Mouse (Mus musculus) CD4-positive, CD25-positive, alpha-beta regulatory T cell, adult 2 months (primary cell): ENCODE data around the gene Smim23.

Experiments used
- DNase-seq: peaks from one replicate; pipeline ENCODE4 v3.0.0-alpha.2; 2012; ENCODE audit warnings: low read depth, low spot score

Gene Smim23

DNA sequence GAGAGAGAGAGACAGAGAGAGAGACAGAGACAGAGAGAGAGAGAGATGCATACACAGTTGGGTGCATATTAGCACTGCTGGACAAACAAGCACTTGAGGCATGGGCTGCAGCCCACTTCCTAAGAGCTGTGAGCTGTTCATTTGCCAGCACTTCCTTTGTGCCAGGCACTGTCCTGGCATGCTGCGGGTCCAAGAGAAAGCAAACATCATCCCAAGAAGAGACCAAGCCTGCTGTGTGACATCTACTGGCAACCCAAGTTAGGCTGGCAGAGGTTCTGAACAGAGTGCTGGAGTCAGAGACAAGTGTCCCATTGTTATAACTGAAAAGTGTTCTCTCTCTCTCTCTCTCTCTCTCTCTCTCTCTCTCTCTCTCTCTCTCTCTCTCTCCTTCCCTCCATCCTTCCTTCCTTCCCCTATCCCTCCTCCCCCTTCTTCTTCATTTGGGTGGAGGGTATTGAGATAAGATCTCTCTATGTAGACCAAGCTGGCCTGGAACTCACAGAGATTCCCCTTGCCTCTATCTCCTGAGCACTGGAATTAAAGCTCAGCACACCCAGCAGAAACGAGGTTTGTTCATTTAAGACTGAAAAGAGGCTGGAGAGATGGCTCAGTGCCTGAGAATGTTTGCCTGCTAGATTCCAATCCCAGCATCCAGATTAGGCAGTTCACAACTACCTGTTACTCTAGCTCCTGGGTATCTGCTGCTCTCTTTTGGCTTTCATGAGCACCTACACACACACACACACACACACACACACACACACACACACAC, 42.6 kb downstream of the Smim23 start:
- no peak for DNase-seq

DNA sequence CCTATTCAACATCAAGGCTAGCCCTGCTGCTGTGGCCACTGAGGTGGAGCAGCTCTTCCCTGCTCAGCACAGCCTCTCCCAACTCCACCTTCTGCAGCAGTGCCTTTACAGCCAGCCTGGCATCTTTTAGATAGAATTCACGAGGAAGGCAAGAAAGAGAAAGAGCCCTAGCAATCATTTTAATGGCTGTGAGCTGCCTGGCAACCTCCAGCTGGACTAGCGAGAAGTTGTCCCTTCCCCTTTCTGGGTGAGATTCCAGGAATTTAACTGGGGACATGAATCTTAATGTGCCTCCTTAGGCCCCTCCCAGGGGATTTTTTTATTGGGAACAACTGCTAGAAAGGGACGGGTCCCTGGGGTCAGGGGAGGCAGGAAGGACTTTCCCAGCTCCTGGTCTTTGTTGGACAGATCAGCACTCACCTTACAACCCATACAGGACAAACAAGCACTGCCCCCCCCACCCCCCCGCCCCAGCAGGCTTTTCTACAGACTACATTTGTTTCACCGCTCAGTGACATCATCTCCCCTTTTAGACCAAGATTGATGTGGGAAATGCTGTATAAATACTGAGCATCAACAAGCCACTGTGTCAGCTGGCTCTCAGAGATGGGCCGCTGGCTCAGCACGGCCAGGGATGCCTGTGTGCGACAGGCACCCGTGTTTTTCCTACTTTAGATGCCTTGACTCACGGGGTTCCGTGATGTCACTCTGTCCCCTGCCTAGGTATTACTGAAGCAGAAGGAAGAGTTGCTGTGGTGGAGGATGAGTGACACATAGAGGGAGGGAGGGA, 43.5 kb downstream of the Smim23 start:
- DNase-seq: peak; percentile 21

DNA sequence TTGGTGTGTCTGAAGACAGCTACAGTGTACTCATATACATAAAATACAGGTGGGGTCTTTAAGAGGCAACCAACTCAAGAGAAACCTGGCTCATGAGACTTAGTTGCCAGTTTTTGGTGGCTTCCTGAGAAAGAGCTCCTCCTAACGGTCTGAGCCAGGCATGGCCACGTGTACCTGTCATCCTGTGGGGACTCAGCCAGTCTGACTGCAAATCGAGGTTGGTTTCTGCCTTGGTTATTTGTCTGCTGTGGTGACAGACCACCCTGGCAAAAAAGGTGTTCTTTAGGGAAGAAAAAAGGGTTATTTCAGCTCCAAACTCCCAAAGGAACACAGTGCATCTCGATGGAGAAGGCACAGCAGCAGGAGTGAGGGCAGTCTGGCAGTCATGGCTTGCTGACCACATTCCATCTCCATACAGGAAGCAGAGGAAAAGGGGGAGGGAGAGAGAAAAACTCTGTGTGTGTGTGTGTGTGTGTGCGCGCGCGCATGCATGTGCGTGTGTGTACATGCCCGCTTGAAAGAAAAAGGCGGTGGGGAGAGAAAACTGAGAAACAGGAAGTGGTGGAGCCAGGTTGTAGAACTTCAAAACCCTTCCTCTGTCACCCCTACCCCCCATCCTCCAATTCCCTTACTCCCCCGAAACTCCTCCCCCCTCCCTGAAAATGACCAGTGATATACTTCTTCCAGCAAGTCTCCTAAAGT, 55.6 kb downstream of the Smim23 start:
- DNase-seq: peak; percentile 73
